Mouse (Mus musculus): Measurements from ENCODE around the gene Wdr66.

DNA sequence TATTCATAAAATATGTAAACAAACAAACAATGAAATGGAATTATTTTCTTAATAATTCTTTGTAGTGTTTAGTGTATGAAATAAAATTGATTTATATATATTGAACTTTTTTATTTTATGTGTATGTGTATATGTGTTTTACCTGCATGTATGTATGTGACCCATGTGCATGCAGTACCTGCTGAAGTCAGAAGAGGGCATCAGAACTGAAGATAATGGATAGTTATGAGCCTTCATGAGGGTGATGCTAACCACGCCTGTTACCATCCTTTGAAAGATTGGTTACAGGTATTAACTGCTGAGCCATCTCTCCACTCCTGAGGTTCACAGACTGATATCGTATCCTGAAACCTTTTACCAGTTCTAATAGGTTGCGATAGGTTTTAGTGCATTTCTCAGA, 68.2 kb downstream of the Wdr66 start:
- TF ChIP-seq CTCF (IDR thresholded peaks at IDR 0.05; ENCODE audit: control insufficient read depth, insufficient read depth, low read length) (no peak), POLR2A (IDR thresholded peaks at IDR 0.05; ENCODE audit: borderline replicate concordance, control insufficient read depth, low read depth, low read length) (no peak)

Measured in bone marrow, adult 2 months (tissue).